ENCODE assay signal across 14 mouse cellular contexts in the genomic region with DNA sequence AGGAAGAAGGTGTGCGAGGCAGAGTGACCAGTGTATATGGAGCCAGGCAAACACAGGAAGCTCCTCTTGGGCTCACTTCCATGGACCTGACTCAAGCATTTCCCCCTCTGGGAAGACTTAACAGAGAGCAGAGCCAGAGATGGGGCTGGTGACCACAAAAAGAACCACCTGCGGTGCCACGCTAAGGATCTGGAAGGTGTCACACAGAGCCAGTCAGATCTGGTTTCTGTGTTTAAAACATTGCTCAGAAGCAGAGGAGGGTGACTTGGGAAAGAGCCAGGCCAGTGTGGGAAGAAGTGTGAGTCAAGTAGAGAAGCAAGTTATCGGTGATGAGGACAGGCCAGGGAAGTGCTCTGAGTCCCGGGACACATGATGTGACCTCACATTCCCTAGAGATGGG.
"Had no signal": no experiment of that assay in that cellular context is flagged by ENCODE, and none has a peak within 500 bp of the region (broad histone marks: within the 10 kb centered on the region; RNA-seq: fewer than 3 reads in every experiment).

No protein-coding gene starts in this region.

- H3K27ac ChIP-seq: limb, embryonic 12.5 days; liver, embryonic 13.5 days; lung, embryonic 15.5 days; midbrain, embryonic 12.5 days; stomach, postnatal 0 days had no signal

- H3K4me3 ChIP-seq: limb, embryonic 12.5 days; liver, embryonic 13.5 days; lung, embryonic 15.5 days; midbrain, embryonic 12.5 days had no signal

- H3K4me1 ChIP-seq: liver, embryonic 13.5 days had no signal

- H3K27me3 ChIP-seq: limb, embryonic 12.5 days; liver, embryonic 13.5 days; lung, embryonic 15.5 days; midbrain, embryonic 12.5 days had no signal

- H3K9me3 ChIP-seq: limb, embryonic 12.5 days; liver, embryonic 13.5 days; lung, embryonic 15.5 days; midbrain, embryonic 12.5 days had no signal

- H3K36me3 ChIP-seq: limb, embryonic 12.5 days; midbrain, embryonic 12.5 days had no signal

- DNase-seq: kidney, adult 8-10 months; kidney, postnatal 25 days; layer of hippocampus, adult 9-11 months; layer of hippocampus, postnatal 36 days; liver; liver, embryonic 13.5 days; liver, postnatal 0 days; lung, postnatal 14 days; right cerebral cortex, postnatal 14 days; thymus, postnatal 36 days had no signal
